Mouse (Mus musculus): Measurements from ENCODE around the gene Hs2st1. TPM values are rescaled to one million over a fixed set of nuclear protein-coding genes. Genes with fewer than 3 reads are reported as not detected.

The Hs2st1 gene
- total and polyA plus RNA-seq, 2 experiments from 2014 or later = 14.1 to 57.7 TPM

- H3K9me3 ChIP-seq (ENCODE audit: low read length) = no peaks in the 10 kb centered on the region
- no peaks in the 10 kb centered on the region for H3K27me3 ChIP-seq (ENCODE audit: insufficient read depth, low read length)
- TF ChIP-seq CTCF (IDR thresholded peaks at IDR 0.05; ENCODE audit: low read depth) = no peak
- H3K9ac ChIP-seq = no peak overlapping the region
- H3K4me2 ChIP-seq (ENCODE audit: low read depth) = no peak overlapping the region
- H3K27ac ChIP-seq (ENCODE audit: low read depth, low read length) = no peak overlapping the region
- no peaks in the 10 kb centered on the region for H3K4me1 ChIP-seq (ENCODE audit: insufficient read depth)
- peaks cover 17% of the 10 kb centered on the region; the same call in 1 of the 2 replicates for H3K36me3 ChIP-seq (ENCODE audit: insufficient read depth)
- ATAC-seq (no peak), DNase-seq (no peak)
- WGBS = 96% methylated on average over 4 of the region's 4 CpGs
- H3K4me3 ChIP-seq (ENCODE audit: low read depth, low read length) = no peak overlapping the region
These were observed 8.9 kb upstream of the Hs2st1 start for GRCm38 (mm10) chr3:144578921-144579320.

- no peak overlapping the region for H3K9ac ChIP-seq
- peaks cover 17% of the 10 kb centered on the region; the same call in 1 of the 2 replicates for H3K36me3 ChIP-seq (ENCODE audit: insufficient read depth)
- TF ChIP-seq CTCF (IDR thresholded peaks at IDR 0.05; ENCODE audit: low read depth) = no peak
- no peak for ATAC-seq
- H3K9me3 ChIP-seq (ENCODE audit: low read length) = no peaks in the 10 kb centered on the region
- H3K27me3 ChIP-seq (ENCODE audit: insufficient read depth, low read length) = no peaks in the 10 kb centered on the region
- no peak overlapping the region for H3K4me2 ChIP-seq (ENCODE audit: low read depth)
- H3K4me1 ChIP-seq (ENCODE audit: insufficient read depth) = no peaks in the 10 kb centered on the region
- no peak overlapping the region for H3K27ac ChIP-seq (ENCODE audit: low read depth, low read length)
- DNase-seq = no peak
- WGBS = 84% methylated on average over 10 of the region's 10 CpGs
- no peak overlapping the region for H3K4me3 ChIP-seq (ENCODE audit: low read depth, low read length)
These were observed 7.7 kb upstream of the Hs2st1 start for GRCm38 (mm10) chr3:144577366-144578340.

- H3K9ac ChIP-seq = no peak overlapping the region
- H3K9me3 ChIP-seq (ENCODE audit: low read length) = no peaks in the 10 kb centered on the region
- ATAC-seq = no peak
- 84% methylated on average over 7 of the region's 7 CpGs for WGBS
- no peaks in the 10 kb centered on the region for H3K27me3 ChIP-seq (ENCODE audit: insufficient read depth, low read length)
- TF ChIP-seq CTCF (IDR thresholded peaks at IDR 0.05; ENCODE audit: low read depth) = no peak
- H3K27ac ChIP-seq (ENCODE audit: low read depth, low read length) = no peak overlapping the region
- no peak overlapping the region for H3K4me2 ChIP-seq (ENCODE audit: low read depth)
- no peak overlapping the region for H3K4me3 ChIP-seq (ENCODE audit: low read depth, low read length)
- DNase-seq = no peak
- peaks cover 9% of the 10 kb centered on the region for H3K4me1 ChIP-seq (ENCODE audit: insufficient read depth)
- peaks cover 3% of the 10 kb centered on the region; the same call in 1 of the 2 replicates for H3K36me3 ChIP-seq (ENCODE audit: insufficient read depth)
These were observed 4.3 kb upstream of the Hs2st1 start for GRCm38 (mm10) chr3:144574256-144574655.

- peak; percentile 11; the same call in 1 of the 2 replicates for ATAC-seq
- under 1% methylated on average over 25 of the region's 25 CpGs for WGBS
- peak; percentile 90 for DNase-seq
- Histone ChIP-seq H3K27ac (ENCODE audit: low read depth, low read length) (peak overlapping the region; percentile 99), H3K4me2 (ENCODE audit: low read depth) (peak overlapping the region; percentile 54), H3K4me1 (ENCODE audit: insufficient read depth) (peaks cover 9% of the 10 kb centered on the region), H3K27me3 (ENCODE audit: insufficient read depth, low read length) (no peaks in the 10 kb centered on the region), H3K4me3 (ENCODE audit: low read depth, low read length) (peak overlapping the region; percentile 84), H3K36me3 (ENCODE audit: insufficient read depth) (peaks cover 3% of the 10 kb centered on the region; the same call in 1 of the 2 replicates), H3K9ac (peak overlapping the region; percentile 98), H3K9me3 (ENCODE audit: low read length) (no peaks in the 10 kb centered on the region)
- no peak for TF ChIP-seq CTCF (IDR thresholded peaks at IDR 0.05; ENCODE audit: low read depth)
These were observed 971 bp upstream of the Hs2st1 start for GRCm38 (mm10) chr3:144570816-144571487.

- Histone ChIP-seq H3K9ac (peak overlapping the region; percentile 90), H3K27me3 (ENCODE audit: insufficient read depth, low read length) (no peaks in the 10 kb centered on the region)
These were observed 495 bp downstream of the Hs2st1 start for GRCm38 (mm10) chr3:144569401-144569971.

GRCm38 (mm10) chr3:144568861-144569361 is 1.1 kb downstream of the Hs2st1 start:
- Histone ChIP-seq H3K9ac (peak overlapping the region; percentile 90), H3K4me2 (ENCODE audit: low read depth) (peak overlapping the region; percentile 70), H3K27me3 (ENCODE audit: insufficient read depth, low read length) (no peaks in the 10 kb centered on the region), H3K27ac (ENCODE audit: low read depth, low read length) (peak overlapping the region; percentile 95; the same call in 1 of the 2 replicates), H3K36me3 (ENCODE audit: insufficient read depth) (no peaks in the 10 kb centered on the region), H3K9me3 (ENCODE audit: low read length) (no peaks in the 10 kb centered on the region), H3K4me1 (ENCODE audit: insufficient read depth) (peaks cover 9% of the 10 kb centered on the region), H3K4me3 (ENCODE audit: low read depth, low read length) (peak overlapping the region; percentile 96)
- no peak for TF ChIP-seq CTCF (IDR thresholded peaks at IDR 0.05; ENCODE audit: low read depth)
- no peak for DNase-seq
- under 1% methylated on average over 21 of the region's 21 CpGs for WGBS
- no peak for ATAC-seq

More at GRCm38 (mm10) chr3:144569401-144569971, 495 bp downstream of the Hs2st1 start:
- Histone ChIP-seq H3K4me2 (ENCODE audit: low read depth) (peak overlapping the region; percentile 70), H3K36me3 (ENCODE audit: insufficient read depth) (no peaks in the 10 kb centered on the region; the same call in 1 of the 2 replicates), H3K4me1 (ENCODE audit: insufficient read depth) (peaks cover 9% of the 10 kb centered on the region), H3K27ac (ENCODE audit: low read depth, low read length) (peak overlapping the region; percentile 95), H3K9me3 (ENCODE audit: low read length) (no peaks in the 10 kb centered on the region), H3K4me3 (ENCODE audit: low read depth, low read length) (peak overlapping the region; percentile 96)
- WGBS = 2% methylated on average over 41 of the region's 47 CpGs
- ATAC-seq (peak; percentile 19), DNase-seq (no peak)
- TF ChIP-seq CTCF (IDR thresholded peaks at IDR 0.05; ENCODE audit: low read depth) = no peak
